In genomic region chr9:56947481-56947880, GRCm38 (mm10) we compare ENCODE assay signal across 8 mouse cellular contexts. TPM values are rescaled to one million over a fixed set of nuclear protein-coding genes. Genes with fewer than 3 reads are reported as not detected.
DNase-seq lines count a peak whose midpoint lies in the region.
"Not testable (repeated sequence)": the region's sequence is repeated elsewhere in the genome, so short reads cannot be mapped to it uniquely, and the experiment has no call there.

No protein-coding gene starts in this region.

- peak; percentile 74 to 79 for DNase-seq in B cell, adult 2 months
- DNase-seq in ZHBTc4 (ENCODE audit: low read depth, low spot score): peak; percentile 53
- DNase-seq in cerebellum, adult 8-10 months: peak; percentile 51
- peak; percentile 46 for DNase-seq in forelimb bud, embryonic 11.5 days (ENCODE audit: low read depth, low spot score)
- peak; percentile 82 for DNase-seq in induced T-regulatory cell, adult 2 months (ENCODE audit: low read depth)
- peak; percentile 45 to 63 for DNase-seq in left cerebral cortex, postnatal 25 days (ENCODE audit: low spot score in 2 of 2)
- DNase-seq in midbrain, embryonic 10.5 days (ENCODE audit: low spot score): peak; percentile 40
- DNase-seq in spleen, postnatal 36 days (ENCODE audit: low spot score in 2 of 2): peak; percentile 53 to 58

- peaks cover 17% of the 10 kb centered on the region for H3K4me1 ChIP-seq in midbrain, embryonic 10.5 days

- not testable (repeated sequence) for H3K36me3 ChIP-seq in midbrain, embryonic 10.5 days

- not testable (repeated sequence) for H3K27ac ChIP-seq in midbrain, embryonic 10.5 days (replicated peaks)

- not testable (repeated sequence) for H3K27me3 ChIP-seq in midbrain, embryonic 10.5 days (ENCODE audit: low read depth, poor library complexity, severe bottlenecking)

- not testable (repeated sequence) for H3K9me3 ChIP-seq in midbrain, embryonic 10.5 days (replicated peaks)

- WGBS in midbrain, embryonic 10.5 days: 36% methylated on average over 3 of the region's 3 CpGs

- intact Hi-C loops in left cerebral cortex, postnatal 25 days (cut with DNase I): loop anchor here (5.0 kb wide), 1 partner anchor 55 kb away; no protein-coding TSS in a partner anchor

- not testable (repeated sequence) for H3K4me3 ChIP-seq in midbrain, embryonic 10.5 days

RNA-seq across cellular contexts. Expression of gene Snupn, which starts 3.2 kb away (rescaled TPM):
- total RNA-seq in left cerebral cortex, postnatal 25 days (2021): 10 to 100 TPM; 17.6 to 17.7 TPM
- 29.7 and 30.2 TPM in 2 replicates for polyA plus RNA-seq in midbrain, embryonic 10.5 days (2016; fragmentation: Nextera tagmentation; extraction: Ambion mirVana)

RNA-seq across cellular contexts. Expression of gene Imp3, which starts 10.2 kb away (rescaled TPM):
- total RNA-seq in left cerebral cortex, postnatal 25 days (2021): 10 to 100 TPM; 47.5 to 59.8 TPM
- polyA plus RNA-seq in midbrain, embryonic 10.5 days (2016; fragmentation: Nextera tagmentation; extraction: Ambion mirVana): 58.4 and 65.2 TPM in 2 replicates

RNA-seq across cellular contexts. Expression of gene Snx33, which starts 19.3 kb away (rescaled TPM):
- 1 to 10 TPM; 6.7 to 7.6 TPM for total RNA-seq in left cerebral cortex, postnatal 25 days (2021)
- 8.0 and 8.4 TPM in 2 replicates for polyA plus RNA-seq in midbrain, embryonic 10.5 days (2016; fragmentation: Nextera tagmentation; extraction: Ambion mirVana)

RNA-seq across cellular contexts. Expression of gene Ptpn9, which starts 47.2 kb away (rescaled TPM):
- total RNA-seq in left cerebral cortex, postnatal 25 days (2021): 10 to 100 TPM; 26.7 to 29.0 TPM
- 18.2 and 19.6 TPM in 2 replicates for polyA plus RNA-seq in midbrain, embryonic 10.5 days (2016; fragmentation: Nextera tagmentation; extraction: Ambion mirVana)
